In the genomic region with DNA sequence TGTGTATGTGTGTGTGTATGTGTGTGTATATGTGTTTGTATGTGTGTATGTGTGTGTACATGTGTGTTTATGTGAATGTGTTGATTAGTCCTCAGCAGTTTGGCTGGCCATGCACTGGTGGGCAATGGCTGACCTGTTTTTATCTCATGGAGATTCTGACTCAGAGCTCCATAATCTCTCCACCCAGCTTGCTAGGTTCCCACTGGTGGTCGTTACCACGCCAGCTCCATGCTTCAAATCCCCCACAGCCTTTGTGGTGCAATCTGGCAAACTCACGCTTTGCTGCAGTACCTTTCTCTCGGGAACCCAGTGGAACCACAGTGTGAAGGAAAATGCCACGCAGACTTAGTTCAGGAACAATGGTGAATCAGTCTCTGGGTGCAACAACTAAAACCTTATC, we compare ENCODE assay signal across 18 mouse cellular contexts. TPM values are rescaled to one million over a fixed set of nuclear protein-coding genes. Genes with fewer than 3 reads are reported as not detected.
DNase-seq lines count a peak whose midpoint lies in the region; TF ChIP-seq lines count a peak whose summit lies in the region.
"Had no signal": no experiment of that assay in that cellular context is flagged by ENCODE, and none has a peak within 500 bp of the region (broad histone marks: within the 10 kb centered on the region; RNA-seq: fewer than 3 reads in every experiment).

No protein-coding gene starts in this region.

- peak overlapping the region; percentile 36 for H3K27ac ChIP-seq in small intestine, adult 2 months (ENCODE audit: insufficient read depth, low read depth, low read length)
- H3K27ac ChIP-seq: embryonic facial prominence, embryonic 10.5 days; embryonic facial prominence, embryonic 12.5 days; forebrain, embryonic 13.5 days; forebrain, embryonic 15.5 days had no signal

- H3K36me3 ChIP-seq in small intestine, adult 2 months (ENCODE audit: control insufficient read depth, insufficient read depth, low read length): peaks cover 27% of the 10 kb centered on the region

- peaks cover 34% of the 10 kb centered on the region for H3K4me1 ChIP-seq in small intestine, adult 2 months (ENCODE audit: control insufficient read depth, insufficient read depth, insufficient read length, low read length)
- H3K4me1 ChIP-seq: embryonic facial prominence, embryonic 12.5 days; forebrain, embryonic 13.5 days; forebrain, embryonic 15.5 days had no signal

- no peak for TF ChIP-seq POLR2A in small intestine, adult 2 months (IDR thresholded peaks at IDR 0.05; ENCODE audit: low read depth, low read length)

- DNase-seq in 416B (ENCODE audit: low read depth) (peak; percentile 59), NIH3T3 (ENCODE audit: low read depth) (peak; percentile 31)
- no peak for DNase-seq in natural killer cell, adult 2 months (ENCODE audit: low spot score in 2 of 2)
- DNase-seq in yolk sac, embryonic 10.5 days (ENCODE audit: low spot score): no peak
- DNase-seq: adrenal gland, adult 8-10 months; adrenal gland, postnatal 14 days; adrenal gland, postnatal 36 days; cerebellum, adult 11-12 months; cerebellum, adult 2 months; cerebellum, adult 9-10 months; cerebellum, postnatal 10 days; cerebellum, postnatal 25 days; forebrain, postnatal 0 days had no signal

- no peak overlapping the region for H3K4me3 ChIP-seq in small intestine, adult 2 months (ENCODE audit: low read depth, low read length)
- H3K4me3 ChIP-seq: embryonic facial prominence, embryonic 10.5 days; embryonic facial prominence, embryonic 12.5 days; forebrain, embryonic 13.5 days; forebrain, embryonic 15.5 days had no signal

- TF ChIP-seq CTCF in small intestine, adult 2 months (IDR thresholded peaks at IDR 0.05; ENCODE audit: extremely low read depth, insufficient read length, insufficient replicate concordance, low read depth, low read length): no peak

- no peaks in the 10 kb centered on the region for H3K27me3 ChIP-seq in small intestine, adult 2 months (ENCODE audit: control insufficient read depth, insufficient read depth, low read length)
- H3K27me3 ChIP-seq: embryonic facial prominence, embryonic 12.5 days; forebrain, embryonic 13.5 days; forebrain, embryonic 15.5 days had no signal

- WGBS in small intestine, adult 2 months: 90% methylated on average over 5 of the region's 5 CpGs

RNA-seq across cellular contexts. Expression of a gene that starts 54.8 kb away (rescaled TPM):
- polyA plus RNA-seq in small intestine, adult 2 months (2012; rRNA removed): 10.5 and 29.6 TPM in 2 replicates

Comparison
In these comparisons a context has a peak if more than half of its experiments do, and no peak if none do; other contexts are left out.
1. DNase-seq: peak in 416B (single experiment) and NIH3T3 (single experiment); none in natural killer cell, adult 2 months (0 of 2) and yolk sac, embryonic 10.5 days (single experiment).